Mouse (Mus musculus) forebrain, embryonic 14.5 days (tissue): Measurements from ENCODE around the gene Stk32b. TPM values are rescaled to one million over a fixed set of nuclear protein-coding genes. Genes with fewer than 3 reads are reported as not detected.

ENCODE experiments used
- polyA plus RNA-seq: library from polyadenylated mRNA; unstranded; fragments of >200 nt; fragmentation: Nextera tagmentation; extraction: Ambion mirVana; gene quantifications from 2 replicates; pipeline ENCODE4 v1.2.1, GENCODE M21; 2014

Gene Stk32b
- polyA plus RNA-seq, 1 experiment from 2014 or later: 22.5 TPM

Other genes starting within 250 kb of the Stk32b start
- not detected in 2 replicates for gene Cytl1, start 18.3 kb upstream of the Stk32b start, polyA plus RNA-seq
- gene Msx1, start 107.4 kb upstream of the Stk32b start, polyA plus RNA-seq: 12.5 and 16.1 TPM in 2 replicates